Mouse (Mus musculus) midbrain, embryonic 16.5 days (tissue): ENCODE measurements around the gene Rnf225. TPM values are rescaled to one million over a fixed set of nuclear protein-coding genes. Genes with fewer than 3 reads are reported as not detected.

Experiments
- ATAC-seq: fragments of 200-750 bp; cut with Nextera tagmentation; 2 replicates; pipeline ENCODE4 v1.8.0; 2017; ENCODE audit warnings: moderate TSS enrichment
- H3K27ac ChIP-seq: fragments of 300-500 bp; sonication (generic); 2 replicates; pipeline ENCODE4 v1.5.1; 2014; ENCODE audit warnings: mild to moderate bottlenecking, low read length, mixed read lengths
- H3K27me3 ChIP-seq: fragments of 300-500 bp; sonication (generic); 2 replicates; pipeline ENCODE4 v1.6.1; 2014; ENCODE audit warnings: low read depth, low read length, mixed read lengths; ENCODE audit not compliant: control insufficient read depth, insufficient read depth
- H3K36me3 ChIP-seq: fragments of 300-500 bp; sonication (generic); 2 replicates; pipeline ENCODE4 v1.6.1; 2014; ENCODE audit warnings: mild to moderate bottlenecking, low read length, moderate library complexity, mixed read lengths; ENCODE audit not compliant: control insufficient read depth, insufficient read depth
- H3K4me1 ChIP-seq: fragments of 300-500 bp; sonication (generic); 2 replicates; pipeline ENCODE4 v1.6.1; 2014; ENCODE audit warnings: mild to moderate bottlenecking, low read length, mixed read lengths; ENCODE audit not compliant: control insufficient read depth, insufficient read depth
- H3K4me2 ChIP-seq: fragments of 300-500 bp; sonication (generic); 2 replicates; pipeline ENCODE4 v1.6.1; 2014; ENCODE audit warnings: mild to moderate bottlenecking, low read length, mixed read lengths
- H3K4me3 ChIP-seq: fragments of 300-500 bp; sonication (generic); 2 replicates; pipeline ENCODE4 v1.5.1; 2014; ENCODE audit warnings: low read depth, mild to moderate bottlenecking, low read length, moderate library complexity, mixed read lengths
- H3K9ac ChIP-seq: fragments of 300-500 bp; sonication (generic); 2 replicates; pipeline ENCODE4 v1.6.1; 2014; ENCODE audit warnings: low read depth, low read length, mixed read lengths
- H3K9me3 ChIP-seq: fragments of 300-500 bp; sonication (generic); replicated peaks from 2 replicates; pipeline ENCODE4 v1.6.1; 2014; ENCODE audit warnings: mild to moderate bottlenecking, low read length, mixed read lengths; ENCODE audit not compliant: control insufficient read depth, poor library complexity, severe bottlenecking
- WGBS: fragments of 180-500 bp; shearing (Covaris S2); extraction: QIAGEN DNeasy Blood & Tissue Kit; methylation state at CpG from one replicate; pipeline ENCODE4 v1.1.7; 2014; 5-methylcytosine and 5-hydroxymethylcytosine counted together
- polyA plus RNA-seq: library from polyadenylated mRNA; unstranded; fragments of >200 nt; fragmentation: Nextera tagmentation; extraction: Ambion mirVana; gene quantifications from 2 replicates; pipeline ENCODE4 v1.2.1, GENCODE M21; 2015

Rnf225 gene
- polyA plus RNA-seq, 1 experiment from 2014 or later, result 1.2 TPM

DNA sequence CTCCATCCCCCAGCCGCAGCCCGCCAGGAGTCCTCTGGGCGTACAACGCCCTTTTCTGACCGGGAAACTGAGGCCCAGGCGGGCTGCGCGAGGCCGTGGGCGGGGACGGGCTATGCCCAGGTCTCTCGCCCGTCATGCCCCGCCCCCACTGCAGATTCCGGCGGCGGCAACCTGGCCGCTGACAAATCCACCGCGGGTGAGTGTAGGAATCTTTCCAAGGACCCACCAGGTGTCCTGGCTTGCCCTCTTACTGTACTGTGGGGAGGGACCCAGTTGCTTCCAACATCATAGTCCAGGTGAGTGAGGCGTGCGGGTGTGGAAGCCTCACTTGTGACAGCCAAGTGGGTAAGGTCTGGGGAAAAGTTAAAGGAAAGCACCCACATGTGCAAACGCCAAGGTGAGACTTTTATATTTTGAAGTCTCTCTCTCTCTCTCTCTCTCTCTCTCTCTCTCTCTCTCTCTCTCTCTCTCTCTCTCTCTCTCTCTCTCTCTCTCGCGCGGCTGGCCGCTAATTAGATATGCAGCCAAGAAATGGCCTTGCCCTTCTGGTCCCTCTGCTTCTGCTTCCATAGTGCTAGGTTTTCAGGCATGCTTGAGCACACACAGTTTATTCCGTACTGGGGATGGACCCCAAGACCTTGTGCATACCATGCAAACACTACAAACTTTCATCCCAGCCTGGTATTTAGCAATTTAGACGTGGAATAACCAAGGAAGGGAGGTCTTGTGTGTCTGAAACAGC lies 39.1 kb downstream of the Rnf225 start:
- no peaks in the 10 kb centered on the region for H3K27me3 ChIP-seq
- peak overlapping the region; percentile 91 for H3K27ac ChIP-seq
- H3K9ac ChIP-seq, result peak overlapping the region; percentile 98
- peaks cover 19% of the 10 kb centered on the region for H3K4me1 ChIP-seq
- ATAC-seq, result peak; percentile 59
- peak overlapping the region; percentile 67 for H3K4me2 ChIP-seq
- peak overlapping the region; percentile 94 for H3K4me3 ChIP-seq
- peaks cover 18% of the 10 kb centered on the region for H3K36me3 ChIP-seq
- WGBS, result under 1% methylated on average over 29 of the region's 29 CpGs
- no peaks in the 10 kb centered on the region for H3K9me3 ChIP-seq

DNA sequence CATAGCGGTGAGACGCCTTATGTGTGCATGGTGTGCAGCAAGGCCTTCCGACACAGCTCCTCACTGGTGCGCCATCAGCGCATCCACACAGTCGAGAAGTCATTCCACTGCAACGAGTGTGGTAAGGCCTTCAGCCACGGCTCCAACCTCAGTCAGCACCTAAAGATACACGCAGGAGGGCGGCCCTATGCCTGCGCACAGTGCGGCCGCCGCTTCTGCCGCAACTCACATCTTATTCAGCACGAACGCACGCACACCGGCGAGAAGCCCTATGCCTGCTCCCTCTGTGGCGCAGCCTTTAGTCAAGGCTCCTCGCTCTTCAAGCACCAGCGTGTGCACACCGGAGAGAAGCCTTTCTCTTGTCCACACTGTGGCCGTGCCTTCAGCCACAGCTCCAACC lies 43.7 kb downstream of the Rnf225 start:
- no peak overlapping the region for H3K4me2 ChIP-seq
- H3K9me3 ChIP-seq, result no peaks in the 10 kb centered on the region
- ATAC-seq, result no peak
- H3K27me3 ChIP-seq, result no peaks in the 10 kb centered on the region
- peaks cover 11% of the 10 kb centered on the region for H3K4me1 ChIP-seq
- 98% methylated on average over 25 of the region's 25 CpGs for WGBS
- peaks cover 28% of the 10 kb centered on the region for H3K36me3 ChIP-seq
- H3K9ac ChIP-seq, result no peak overlapping the region
- no peak overlapping the region for H3K4me3 ChIP-seq
- no peak overlapping the region for H3K27ac ChIP-seq

DNA sequence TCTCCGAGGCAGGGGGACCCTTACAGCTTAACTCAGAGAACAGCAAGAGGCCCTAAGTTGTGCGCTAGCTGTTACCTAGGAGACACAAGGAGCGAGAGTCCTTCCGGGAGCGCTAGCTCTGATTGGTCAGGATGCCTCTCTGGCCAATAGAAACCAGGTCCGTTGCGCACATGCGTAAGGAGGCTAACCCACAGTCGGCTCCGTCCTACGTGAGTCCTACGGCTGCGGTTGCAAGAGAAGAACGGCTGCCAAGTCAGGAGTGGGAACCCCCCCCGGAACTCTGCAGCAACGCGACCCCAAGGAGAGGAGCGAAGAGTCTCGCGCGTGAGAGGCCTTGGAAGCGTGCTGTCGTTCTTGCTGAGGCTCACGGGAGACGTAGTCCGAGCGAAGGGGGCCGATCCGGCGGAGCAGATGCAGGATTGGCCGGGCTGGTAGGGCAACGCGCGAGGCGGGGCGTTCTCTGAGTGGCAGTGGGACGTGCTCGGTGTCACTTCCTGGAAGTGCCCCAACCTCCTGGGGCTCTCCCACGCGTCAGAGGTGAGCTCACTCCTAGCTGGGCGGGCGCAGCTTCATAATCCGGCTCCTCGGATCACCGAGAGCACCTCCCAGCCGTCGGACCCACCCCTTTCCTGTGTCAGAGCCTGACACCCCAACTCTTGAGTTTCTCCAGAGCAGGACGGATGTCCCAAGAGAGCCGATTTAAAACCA lies 50.6 kb downstream of the Rnf225 start, which contains the start of gene Zfp446:
Zfp446 (plus strand) TSS at position 167 of the 708 bp plus-strand sequence.
- peak within 1 kb of the TSS; percentile 74 for H3K4me2 ChIP-seq

DNA sequence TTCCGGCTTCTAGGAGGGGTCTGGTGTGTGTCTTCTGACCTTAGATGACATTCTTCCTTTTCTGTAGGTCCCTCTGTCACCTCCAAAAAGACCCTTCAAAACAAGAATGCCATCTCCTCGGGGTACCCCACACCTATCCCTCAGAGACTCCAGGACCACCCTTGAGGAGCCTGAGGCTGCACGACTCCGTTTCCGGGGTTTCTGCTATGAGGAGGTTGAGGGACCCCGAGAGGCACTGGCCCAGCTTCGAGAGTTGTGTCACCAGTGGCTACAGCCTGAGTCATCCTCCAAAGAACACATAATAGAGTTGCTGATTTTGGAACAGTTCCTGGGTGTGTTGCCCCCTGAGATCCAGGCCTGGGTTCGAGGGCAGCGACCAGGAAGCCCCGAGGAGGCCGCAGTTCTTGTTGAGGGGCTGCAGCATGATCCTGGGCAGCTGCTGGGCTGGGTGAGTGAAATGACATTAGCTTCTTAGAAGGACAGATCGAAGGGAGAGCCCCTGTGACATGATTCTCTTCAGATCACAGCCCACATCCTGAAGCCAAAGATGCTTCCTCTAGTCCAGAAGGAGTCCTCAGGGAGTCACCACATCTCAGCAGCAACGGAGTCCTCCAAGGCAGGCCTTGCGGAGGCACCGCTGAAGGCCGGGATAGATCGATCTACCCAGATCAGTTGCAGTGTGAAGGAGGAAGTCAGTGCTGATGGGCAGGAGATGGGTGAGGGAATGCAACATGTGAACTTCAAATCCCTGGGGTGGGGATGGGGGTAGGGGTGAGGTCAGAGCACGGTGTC lies 51.9 kb downstream of the Rnf225 start:
- peak overlapping the region; percentile 77; the same call in 1 of the 2 replicates for H3K9ac ChIP-seq
- no peaks in the 10 kb centered on the region for H3K9me3 ChIP-seq
- H3K4me3 ChIP-seq, result no peak overlapping the region
- H3K27ac ChIP-seq, result peak overlapping the region; percentile 97
- no peak for ATAC-seq
- H3K27me3 ChIP-seq, result no peaks in the 10 kb centered on the region
- peaks cover 12% of the 10 kb centered on the region for H3K4me1 ChIP-seq
- 89% methylated on average over 18 of the region's 18 CpGs for WGBS
- H3K36me3 ChIP-seq, result peaks cover 5% of the 10 kb centered on the region; the same call in 1 of the 2 replicates
- peak overlapping the region; percentile 74 for H3K4me2 ChIP-seq

More for the DNA sequence above, 50.6 kb downstream of the Rnf225 start, which contains the start of gene Zfp446:
- peaks cover 9% of the 10 kb centered on the region; the same call in 1 of the 2 replicates for H3K36me3 ChIP-seq
- peak within 1 kb of the TSS; percentile 63 for H3K4me3 ChIP-seq
- peak within 1 kb of the TSS; percentile 97 for H3K27ac ChIP-seq
- H3K4me1 ChIP-seq, result peaks cover 12% of the 10 kb centered on the region
- H3K27me3 ChIP-seq, result no peaks in the 10 kb centered on the region
- H3K9ac ChIP-seq, result peak within 1 kb of the TSS; percentile 77
- no peaks in the 10 kb centered on the region for H3K9me3 ChIP-seq
- peak; percentile 99 for ATAC-seq
- WGBS, result under 1% methylated on average over 49 of the region's 49 CpGs

DNA sequence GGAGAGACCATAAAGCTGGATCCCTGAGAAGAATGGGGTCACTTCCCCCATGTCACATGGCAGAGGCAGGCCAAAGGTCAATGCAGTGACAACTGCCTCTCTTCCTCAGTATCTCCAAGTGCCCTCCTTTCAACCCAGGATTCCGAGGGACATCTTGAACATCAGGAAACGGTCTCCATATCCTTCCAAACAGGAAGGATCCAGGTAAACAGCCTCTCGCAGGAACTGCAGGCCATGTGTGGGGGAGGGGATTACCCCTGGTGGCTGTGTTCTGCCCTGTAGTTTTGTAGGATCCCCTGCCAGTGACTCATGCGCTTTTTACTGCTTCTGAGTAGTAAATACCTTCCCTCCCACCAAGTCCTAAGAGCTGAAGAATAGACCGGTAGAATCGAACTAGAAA lies 52.6 kb downstream of the Rnf225 start:
- Histone ChIP-seq H3K9me3 (no peaks in the 10 kb centered on the region), H3K4me3 (no peak overlapping the region), H3K36me3 (peaks cover 5% of the 10 kb centered on the region; the same call in 1 of the 2 replicates), H3K9ac (no peak overlapping the region), H3K4me1 (peaks cover 12% of the 10 kb centered on the region), H3K27me3 (no peaks in the 10 kb centered on the region), H3K4me2 (no peak overlapping the region), H3K27ac (no peak overlapping the region)
- WGBS, result 83% methylated on average over 6 of the region's 6 CpGs
- no peak for ATAC-seq

DNA sequence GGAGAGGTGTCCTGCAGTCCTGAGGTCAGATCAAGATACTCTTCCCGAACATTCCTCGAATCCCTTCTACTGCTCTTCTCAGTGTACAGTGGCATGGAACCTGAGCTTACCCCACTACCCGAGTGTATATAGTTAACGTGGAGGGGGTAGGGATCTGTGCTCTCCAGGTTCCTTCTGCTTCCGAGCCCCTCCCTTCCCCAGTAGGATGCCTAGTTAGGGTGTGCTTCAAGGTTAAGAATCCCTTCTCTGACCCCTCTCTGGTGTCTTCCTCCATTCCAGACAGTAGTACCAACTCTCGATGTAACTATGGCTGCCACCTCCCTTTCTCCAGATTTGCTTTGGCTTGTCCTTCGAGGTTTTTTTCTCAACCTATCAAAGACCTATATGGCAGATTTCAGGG lies 53.1 kb downstream of the Rnf225 start:
- no peak overlapping the region for H3K9ac ChIP-seq
- H3K27ac ChIP-seq, result no peak overlapping the region
- H3K4me2 ChIP-seq, result no peak overlapping the region
- no peak overlapping the region for H3K4me3 ChIP-seq
- H3K27me3 ChIP-seq, result no peaks in the 10 kb centered on the region
- H3K36me3 ChIP-seq, result peaks cover 5% of the 10 kb centered on the region; the same call in 1 of the 2 replicates
- ATAC-seq, result no peak
- H3K9me3 ChIP-seq, result no peaks in the 10 kb centered on the region
- WGBS, result 86% methylated on average over 7 of the region's 7 CpGs
- H3K4me1 ChIP-seq, result peaks cover 12% of the 10 kb centered on the region

Other genes starting within 250 kb of the Rnf225 start
- gene Vmn2r55, start 242.4 kb upstream of the Rnf225 start, polyA plus RNA-seq, result not detected in 2 replicates
- gene Vmn2r56, start 192.4 kb upstream of the Rnf225 start, polyA plus RNA-seq, result not detected in 2 replicates
- gene Zscan18, start 123.8 kb upstream of the Rnf225 start, polyA plus RNA-seq, result 39.1 and 44.4 TPM in 2 replicates
- gene Zfp329, start 108.6 kb upstream of the Rnf225 start, polyA plus RNA-seq, result 32.6 and 33.9 TPM in 2 replicates
- 30.1 and 30.6 TPM in 2 replicates for gene Zfp110, start 92.7 kb upstream of the Rnf225 start, polyA plus RNA-seq
- gene Zfp128, start 46.2 kb upstream of the Rnf225 start, polyA plus RNA-seq, result 8.2 and 8.7 TPM in 2 replicates
- 11.1 and 11.5 TPM in 2 replicates for gene Zscan22, start 29.6 kb upstream of the Rnf225 start, polyA plus RNA-seq
- gene Rps5, start 5.1 kb upstream of the Rnf225 start, polyA plus RNA-seq, result 512 and 515 TPM in 2 replicates
- gene Zfp324, start 38.4 kb downstream of the Rnf225 start, polyA plus RNA-seq, result 14.5 and 14.9 TPM in 2 replicates
- 13.1 and 13.8 TPM in 2 replicates for gene Zfp446, start 50.4 kb downstream of the Rnf225 start, polyA plus RNA-seq
- gene Slc27a5, start 70.8 kb downstream of the Rnf225 start, polyA plus RNA-seq, result 0.24 and 0.43 TPM in 2 replicates
- 184 and 195 TPM in 2 replicates for gene Trim28, start 71.7 kb downstream of the Rnf225 start, polyA plus RNA-seq
- gene Zbtb45, start 82.6 kb downstream of the Rnf225 start, polyA plus RNA-seq, result 44.0 and 44.8 TPM in 2 replicates
- 179 and 188 TPM in 2 replicates for gene Chmp2a, start 107.4 kb downstream of the Rnf225 start, polyA plus RNA-seq
- gene Ube2m, start 110.9 kb downstream of the Rnf225 start, polyA plus RNA-seq, result 74.0 and 83.9 TPM in 2 replicates
- 11.5 and 11.6 TPM in 2 replicates for gene Mzf1, start 127.3 kb downstream of the Rnf225 start, polyA plus RNA-seq
- 0.12 and 0.35 TPM in 2 replicates for gene Vmn1r85, start 167.8 kb downstream of the Rnf225 start, polyA plus RNA-seq
- gene Vmn1r86, start 192.5 kb downstream of the Rnf225 start, polyA plus RNA-seq, result not detected in 2 replicates
- gene Vmn1r87, start 212.7 kb downstream of the Rnf225 start, polyA plus RNA-seq, result not detected in 2 replicates
- gene Vmn1r88, start 232.2 kb downstream of the Rnf225 start, polyA plus RNA-seq, result not detected in 2 replicates